Mouse (Mus musculus) MEL (cell line): ENCODE results near the gene Pfdn6. TPM values are rescaled to one million over a fixed set of nuclear protein-coding genes. Genes with fewer than 3 reads are reported as not detected.

ENCODE experiments used
- DNase-seq: peaks from one replicate; pipeline ENCODE4 v3.0.0; 2011; ENCODE audit warnings: low read depth, low spot score
- H3K27ac ChIP-seq: 2 replicates; pipeline ENCODE4 v1.5.1; 2012; ENCODE audit warnings: low read depth, mild to moderate bottlenecking, control low read depth, low read length, moderate library complexity; ENCODE audit not compliant: control insufficient read depth
- H3K27me3 ChIP-seq, 2 experiments: fragments of 150-350 bp in 1 of 2; sonication (generic) in 1 of 2; 2 replicates each; pipeline ENCODE4 v1.6.1; 2012; ENCODE audit warnings: low read length in 2 of 2, mild to moderate bottlenecking in 2 of 2, improper control_type of control experiment in 1 of 2, moderate library complexity in 1 of 2; ENCODE audit not compliant: insufficient read depth in 2 of 2, control insufficient read depth in 1 of 2
- H3K36me3 ChIP-seq, 2 experiments: 2 replicates each; pipeline ENCODE4 v1.6.1; 2012 to 2014; ENCODE audit warnings: low read length in 2 of 2, improper control_type of control experiment in 1 of 2, inconsistent platforms in 1 of 2, mild to moderate bottlenecking in 1 of 2; ENCODE audit not compliant: insufficient read depth in 2 of 2, control insufficient read depth in 1 of 2
- H3K4me1 ChIP-seq, 2 experiments: fragments of 150-350 bp in 1 of 2; sonication (generic) in 1 of 2; 2 replicates each; pipeline ENCODE4 v1.6.1; 2012; ENCODE audit warnings: low read length in 2 of 2, improper control_type of control experiment in 1 of 2, mild to moderate bottlenecking in 1 of 2; ENCODE audit not compliant: insufficient read depth in 2 of 2, control insufficient read depth in 1 of 2
- H3K4me3 ChIP-seq, 2 experiments: fragments of 150-350 bp in 1 of 2; sonication (generic) in 1 of 2; 2 replicates each; pipeline ENCODE4 v1.5.1; 2012; ENCODE audit warnings: low read depth in 2 of 2, low read length in 2 of 2, mild to moderate bottlenecking in 2 of 2, moderate library complexity in 2 of 2, control low read depth in 1 of 2, improper control_type of control experiment in 1 of 2; ENCODE audit not compliant: control insufficient read depth in 1 of 2, insufficient read depth in 1 of 2
- H3K79me2 ChIP-seq: 2 replicates; pipeline ENCODE4 v1.6.1; 2012; ENCODE audit warnings: mild to moderate bottlenecking, low read length, moderate library complexity; ENCODE audit not compliant: control insufficient read depth, poor library complexity, insufficient read depth
- H3K9ac ChIP-seq: 2 replicates; pipeline ENCODE4 v1.6.1; 2012; ENCODE audit warnings: low read depth, mild to moderate bottlenecking, control low read depth, low read length, moderate library complexity; ENCODE audit not compliant: control insufficient read depth, poor library complexity, severe bottlenecking
- H3K9me3 ChIP-seq: fragments of 150-350 bp; sonication (generic); replicated peaks from 2 replicates; pipeline ENCODE4 v1.6.1; 2012; ENCODE audit warnings: mild to moderate bottlenecking, low read length, improper control_type of control experiment, moderate library complexity; ENCODE audit not compliant: insufficient read depth
- BHLHE40 ChIP-seq: IDR thresholded peaks from 2 replicates; pipeline ENCODE4 v1.6.1; 2012; ENCODE audit warnings: low read depth, mild to moderate bottlenecking, inconsistent platforms, low read length, improper control_type of control experiment, borderline replicate concordance
- CHD1 ChIP-seq: IDR thresholded peaks from 2 replicates; pipeline ENCODE4 v1.6.1; 2012; ENCODE audit warnings: low read depth, mild to moderate bottlenecking, inconsistent platforms, low read length, improper control_type of control experiment
- CHD2 ChIP-seq: IDR thresholded peaks from 2 replicates; pipeline ENCODE4 v1.6.1; 2011; ENCODE audit warnings: low read length, improper control_type of control experiment
- CTCF ChIP-seq, 3 experiments: IDR thresholded peaks in 2 of 3; conservative IDR thresholded peaks in 1 of 3; 2 replicates each; pipeline ENCODE4 v1.5.1; 2011 to 2012; ENCODE audit warnings: low read length in 3 of 3, low read depth in 2 of 3, mild to moderate bottlenecking in 2 of 3, improper control_type of control experiment in 1 of 3, inconsistent platforms in 1 of 3, mixed read lengths in 1 of 3, moderate library complexity in 1 of 3; ENCODE audit not compliant: control insufficient read depth in 1 of 3, insufficient read depth in 1 of 3, poor library complexity in 1 of 3, severe bottlenecking in 1 of 3
- E2F4 ChIP-seq: IDR thresholded peaks from 2 replicates; pipeline ENCODE4 v1.6.1; 2011; ENCODE audit warnings: low read depth, low read length, improper control_type of control experiment, borderline replicate concordance
- EP300 ChIP-seq, 2 experiments: IDR thresholded peaks; 2 replicates each; pipeline ENCODE4 v1.6.1; 2011; ENCODE audit warnings: improper control_type of control experiment in 2 of 2, low read length in 2 of 2, low read depth in 1 of 2, mild to moderate bottlenecking in 1 of 2
- ETS1 ChIP-seq: IDR thresholded peaks from 2 replicates; pipeline ENCODE4 v1.6.1; 2012; ENCODE audit warnings: low read depth, mild to moderate bottlenecking, inconsistent platforms, low read length, improper control_type of control experiment, moderate library complexity
- GABPA ChIP-seq: IDR thresholded peaks from 2 replicates; pipeline ENCODE4 v1.6.1; 2012; ENCODE audit warnings: low read depth, mild to moderate bottlenecking, inconsistent platforms, low read length, improper control_type of control experiment, moderate library complexity
- GATA1 ChIP-seq: IDR thresholded peaks from 2 replicates; pipeline ENCODE4 v1.6.1; 2011; ENCODE audit warnings: low read depth, low read length, improper control_type of control experiment
- HCFC1 ChIP-seq: IDR thresholded peaks from 2 replicates; pipeline ENCODE4 v1.6.1; 2012; ENCODE audit warnings: low read depth, mild to moderate bottlenecking, inconsistent platforms, low read length, improper control_type of control experiment, moderate library complexity
- JUND ChIP-seq: IDR thresholded peaks from 2 replicates; pipeline ENCODE4 v1.6.1; 2011; ENCODE audit warnings: low read depth, mild to moderate bottlenecking, improper control_type of control experiment, low read length
- KAT2A ChIP-seq: conservative IDR thresholded peaks from 2 replicates; pipeline ENCODE4 v1.6.1; 2012; ENCODE audit warnings: low read depth, low read length, improper control_type of control experiment, inconsistent platforms
- MAFK ChIP-seq: IDR thresholded peaks from 2 replicates; pipeline ENCODE4 v1.6.1; 2011; ENCODE audit warnings: low read depth, mild to moderate bottlenecking, low read length, improper control_type of control experiment, borderline replicate concordance
- MAX ChIP-seq: IDR thresholded peaks from 2 replicates; pipeline ENCODE4 v1.6.1; 2011; ENCODE audit warnings: low read length, improper control_type of control experiment
- MAZ ChIP-seq: IDR thresholded peaks from 2 replicates; pipeline ENCODE4 v1.6.1; 2012; ENCODE audit warnings: low read depth, mild to moderate bottlenecking, inconsistent platforms, low read length, improper control_type of control experiment
- MEF2A ChIP-seq: IDR thresholded peaks from 2 replicates; pipeline ENCODE4 v1.6.1; 2014; ENCODE audit warnings: low read depth, mild to moderate bottlenecking, inconsistent platforms, low read length, improper control_type of control experiment; ENCODE audit not compliant: poor library complexity, insufficient replicate concordance, severe bottlenecking; ENCODE audit errors: extremely low read depth
- MXI1 ChIP-seq: IDR thresholded peaks from 2 replicates; pipeline ENCODE4 v1.6.1; 2011; ENCODE audit warnings: mild to moderate bottlenecking, low read depth, low read length, improper control_type of control experiment
- MYC ChIP-seq: IDR thresholded peaks from 2 replicates; pipeline ENCODE4 v1.6.1; 2011; ENCODE audit warnings: low read depth, mild to moderate bottlenecking, low read length, improper control_type of control experiment, moderate library complexity
- NELFE ChIP-seq: IDR thresholded peaks from 2 replicates; pipeline ENCODE4 v1.6.1; 2011; ENCODE audit warnings: low read depth, low read length, improper control_type of control experiment
- NRF1 ChIP-seq: IDR thresholded peaks from 2 replicates; pipeline ENCODE4 v1.6.1; 2014; ENCODE audit warnings: low read depth, mild to moderate bottlenecking, inconsistent platforms, low read length, improper control_type of control experiment, moderate library complexity; ENCODE audit not compliant: poor library complexity, insufficient read depth, severe bottlenecking
- POLR2A ChIP-seq, 2 experiments: IDR thresholded peaks; 2 replicates each; pipeline ENCODE4 v1.6.1; 2011 to 2012; ENCODE audit warnings: low read length in 2 of 2, mild to moderate bottlenecking in 2 of 2, control low read depth in 1 of 2, improper control_type of control experiment in 1 of 2, low read depth in 1 of 2, moderate library complexity in 1 of 2; ENCODE audit not compliant: control insufficient read depth in 1 of 2, insufficient read depth in 1 of 2, poor library complexity in 1 of 2
- POLR2AphosphoS2 ChIP-seq: IDR thresholded peaks from 2 replicates; pipeline ENCODE4 v1.6.1; 2011; ENCODE audit warnings: low read length, improper control_type of control experiment
- RAD21 ChIP-seq: IDR thresholded peaks from 2 replicates; pipeline ENCODE4 v1.6.1; 2011; ENCODE audit warnings: mild to moderate bottlenecking, low read depth, low read length, improper control_type of control experiment
- RCOR1 ChIP-seq: IDR thresholded peaks from 2 replicates; pipeline ENCODE4 v1.6.1; 2012; ENCODE audit warnings: low read depth, mild to moderate bottlenecking, inconsistent platforms, low read length, improper control_type of control experiment
- SIN3A ChIP-seq: IDR thresholded peaks from 2 replicates; pipeline ENCODE4 v1.6.1; 2012; ENCODE audit warnings: low read length, improper control_type of control experiment, inconsistent platforms
- SMC3 ChIP-seq: IDR thresholded peaks from 2 replicates; pipeline ENCODE4 v1.6.1; 2011; ENCODE audit warnings: low read depth, low read length, improper control_type of control experiment
- TAL1 ChIP-seq: IDR thresholded peaks from 2 replicates; pipeline ENCODE4 v1.6.1; 2012; ENCODE audit warnings: mild to moderate bottlenecking, inconsistent platforms, low read length, moderate library complexity, mixed read lengths
- TBP ChIP-seq: IDR thresholded peaks from 2 replicates; pipeline ENCODE4 v1.8.0; 2011; ENCODE audit warnings: low read depth, low read length, improper control_type of control experiment
- TCF12 ChIP-seq: IDR thresholded peaks from 2 replicates; pipeline ENCODE4 v1.6.1; 2014; ENCODE audit warnings: low read depth, mild to moderate bottlenecking, inconsistent platforms, low read length, improper control_type of control experiment, moderate library complexity
- UBTF ChIP-seq: IDR thresholded peaks from 2 replicates; pipeline ENCODE4 v1.6.1; 2012; ENCODE audit warnings: low read depth, mild to moderate bottlenecking, inconsistent platforms, low read length, improper control_type of control experiment, moderate library complexity, borderline replicate concordance; ENCODE audit not compliant: insufficient read depth
- USF1 ChIP-seq: IDR thresholded peaks from 2 replicates; pipeline ENCODE4 v1.6.1; 2014; ENCODE audit warnings: low read depth, mild to moderate bottlenecking, inconsistent platforms, low read length, improper control_type of control experiment, moderate library complexity
- USF2 ChIP-seq, 2 experiments: IDR thresholded peaks; 2 replicates each; pipeline ENCODE4 v1.6.1; 2011 to 2012; ENCODE audit warnings: improper control_type of control experiment in 2 of 2, low read length in 2 of 2, borderline replicate concordance in 1 of 2, inconsistent platforms in 1 of 2, low read depth in 1 of 2, mild to moderate bottlenecking in 1 of 2; ENCODE audit not compliant: insufficient read depth in 1 of 2
- ZC3H11A ChIP-seq: IDR thresholded peaks from 2 replicates; pipeline ENCODE4 v1.6.1; 2012; ENCODE audit warnings: low read depth, mild to moderate bottlenecking, inconsistent platforms, low read length, improper control_type of control experiment
- ZKSCAN1 ChIP-seq: IDR thresholded peaks from 2 replicates; pipeline ENCODE4 v1.6.1; 2012; ENCODE audit warnings: low read depth, mild to moderate bottlenecking, inconsistent platforms, low read length, improper control_type of control experiment, moderate library complexity
- ZMIZ1 ChIP-seq: IDR thresholded peaks from 2 replicates; pipeline ENCODE4 v1.6.1; 2012; ENCODE audit warnings: low read depth, mild to moderate bottlenecking, inconsistent platforms, low read length, improper control_type of control experiment, moderate library complexity
- ZNF384 ChIP-seq: IDR thresholded peaks from 2 replicates; pipeline ENCODE4 v1.6.1; 2012; ENCODE audit warnings: low read depth, mild to moderate bottlenecking, inconsistent platforms, low read length, improper control_type of control experiment
- polyA plus RNA-seq, 2 experiments: library from polyadenylated mRNA; stranded (reverse) in 1 of 2; unstranded in 1 of 2; fragments of >175 nt in 1 of 2; fragments of >200 nt in 1 of 2; gene quantifications; 2 replicates each; pipeline versions ENCODE4 v1.2.1 to v1.2.4; 2012; ENCODE audit warnings: low replicate concordance in 2 of 2, low read depth in 1 of 2; ENCODE audit not compliant: insufficient read length in 2 of 2, insufficient read depth in 1 of 2, missing spikeins in 1 of 2
- total RNA-seq: library from RNA; depleted of rRNA; stranded (reverse); fragments of 300-350 nt; gene quantifications from 2 replicates; pipeline ENCODE4 v1.2.3, GENCODE M21; 2012

The Pfdn6 gene
- total and polyA plus RNA-seq, 3 experiments = 222 to 239 TPM; not detected in 1

DNA sequence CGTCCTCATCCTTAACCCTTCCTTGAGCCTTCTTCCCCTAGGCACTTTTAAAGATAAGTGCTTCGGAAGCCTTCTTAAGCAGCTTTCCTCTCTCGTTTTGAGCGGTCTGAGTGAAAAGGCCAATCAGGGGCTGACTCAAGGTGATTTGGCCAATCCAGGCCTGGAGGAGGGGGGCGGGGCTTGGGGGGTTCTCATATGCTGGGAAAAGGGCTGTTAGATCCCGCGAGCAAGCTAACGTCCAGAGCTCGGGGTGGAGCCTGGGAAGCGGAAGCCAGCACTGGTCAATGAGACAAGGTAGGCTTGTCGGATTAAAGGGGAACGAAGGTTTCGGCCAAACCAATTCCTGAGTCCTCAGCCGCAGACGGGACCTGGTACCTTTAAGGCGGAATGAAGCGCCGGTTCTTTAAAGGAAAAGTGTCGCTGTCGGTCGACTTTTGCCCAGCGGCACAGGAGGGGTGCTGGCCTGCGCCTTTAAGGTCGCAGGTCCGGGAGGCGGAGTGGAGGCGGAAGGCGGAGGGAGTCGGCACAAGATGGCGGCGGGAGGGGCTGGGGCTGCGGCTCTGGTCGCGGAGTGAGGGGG lies 24.4 kb downstream of the Pfdn6 start, which contains the start of the genes Tapbp and Zbtb22:
Gene Tapbp, plus strand, starts transcription at position 229 of the 580 bp plus-strand sequence.
Gene Zbtb22, plus strand, starts transcription at position 234 of the 580 bp plus-strand sequence.
- H3K4me1 ChIP-seq = peaks cover 4 to 14% of the 10 kb centered on the region in 2 experiments; a peak in 2 of 4 replicates
- DNase-seq = peak; percentile 99
- H3K27me3 ChIP-seq = no peaks in the 10 kb centered on the region
- H3K9ac ChIP-seq = peak within 1 kb of the TSS; percentile 63
- H3K9me3 ChIP-seq = no peaks in the 10 kb centered on the region
- H3K36me3 ChIP-seq = peaks cover 0 to 8% of the 10 kb centered on the region in 2 experiments
- H3K79me2 ChIP-seq = peaks cover 23% of the 10 kb centered on the region
- H3K27ac ChIP-seq = peak within 1 kb of the TSS; percentile 41
- peak within 1 kb of the TSS; percentile 69 to 82 for H3K4me3 ChIP-seq
- TF ChIP-seq JUND (no peak), HCFC1 (peak; percentile 92), ZNF384 (no peak), CHD2 (peak; percentile 84), ETS1 (peak; percentile 53; the same call in 1 of the 2 replicates), BHLHE40 (0 out of 2 replicates have a peak, but pooled peaks have one; percentile 10), ZKSCAN1 (no peak), KAT2A (no peak; the same call in 1 of the 2 replicates), ZMIZ1 (peak; percentile 60; the same call in 1 of the 2 replicates), UBTF (no peak), GATA1 (no peak; the same call in 1 of the 2 replicates), USF1 (0 out of 2 replicates have a peak, but pooled peaks have one; percentile 10), POLR2A (IDR thresholded peaks at IDR 0.05; ENCODE audit: control insufficient read depth in 1 of 2, insufficient read depth in 1 of 2, low read depth in 1 of 2, low read length in 2 of 2, poor library complexity in 1 of 2) (peak; percentile 35 to 59; a peak in 3 of 4 replicates), MYC (no peak), E2F4 (no peak), RCOR1 (0 out of 2 replicates have a peak, but pooled peaks have one; percentile 24), TAL1 (no peak), POLR2AphosphoS2 (peak; percentile 90), ZC3H11A (no peak), MEF2A (no peak), EP300 (IDR thresholded peaks at IDR 0.05; ENCODE audit: low read depth in 1 of 2, low read length in 2 of 2) (no peak; a peak in 2 of 4 replicates), GABPA (no peak), USF2 (IDR thresholded peaks at IDR 0.05; ENCODE audit: borderline replicate concordance in 1 of 2, insufficient read depth in 1 of 2, low read depth in 1 of 2, low read length in 2 of 2) (peak in 1 of 2 experiments; percentile 81; a peak in 2 of 4 replicates), RAD21 (no peak), MAFK (no peak), SIN3A (peak; percentile 100), MAZ (no peak; the same call in none of the 2 replicates), MAX (no peak), TBP (peak; percentile 83; the same call in 1 of the 2 replicates), CTCF (IDR thresholded peaks at IDR 0.05 in 2 of 3, conservative IDR thresholded peaks at IDR 0.05 in 1 of 3; ENCODE audit: control insufficient read depth in 1 of 3, insufficient read depth in 1 of 3, low read depth in 2 of 3, low read length in 3 of 3, poor library complexity in 1 of 3, severe bottlenecking in 1 of 3) (no peak), CHD1 (no peak), NELFE (peak; percentile 40; the same call in 1 of the 2 replicates), SMC3 (no peak; the same call in 1 of the 2 replicates), MXI1 (peak; percentile 83), TCF12 (peak; percentile 45), NRF1 (0 out of 2 replicates have a peak, but pooled peaks have one; percentile 15)
